Mouse (Mus musculus): ENCODE measurements around the gene Foxd4. TPM values are rescaled to one million over a fixed set of nuclear protein-coding genes. Genes with fewer than 3 reads are reported as not detected.

Gene Foxd4
- 2.3 and 2.7 TPM in 2 replicates for polyA plus RNA-seq (2015; fragmentation: Nextera tagmentation; extraction: Ambion mirVana)

GRCm38 (mm10) chr19:24900581-24901220 lies at the start of gene Foxd4:
Foxd4 (minus strand) TSS chr19:24901197.

GRCm38 (mm10) chr19:24875129-24875870 lies 25.7 kb downstream of the Foxd4 start, which contains the start of gene Gm10053:
Gm10053 (plus strand) TSS chr19:24875686.

GRCm38 (mm10) chr19:24861612-24862451 lies 39.2 kb downstream of the Foxd4 start, which contains the start of gene Pgm5:
Pgm5 (minus strand) TSS chr19:24861855.

Other genes with a start within 250 kb of the Foxd4 start
- gene Tmem252, start 227.2 kb downstream of the Foxd4 start, polyA plus RNA-seq (2015; fragmentation: Nextera tagmentation; extraction: Ambion mirVana) = 0.16 and 0.32 TPM in 2 replicates
- 0.26 and 0.46 TPM in 2 replicates for gene Pgm5, start 39.3 kb downstream of the Foxd4 start, polyA plus RNA-seq (2015; fragmentation: Nextera tagmentation; extraction: Ambion mirVana)
- 125 and 129 TPM in 2 replicates for gene Gm10053, start 25.5 kb downstream of the Foxd4 start, polyA plus RNA-seq (2015; fragmentation: Nextera tagmentation; extraction: Ambion mirVana)
- 12.4 and 14.3 TPM in 2 replicates for gene Cbwd1, start 60.4 kb upstream of the Foxd4 start, polyA plus RNA-seq (2015; fragmentation: Nextera tagmentation; extraction: Ambion mirVana)
- gene Dock8, start 98.3 kb upstream of the Foxd4 start, polyA plus RNA-seq (2015; fragmentation: Nextera tagmentation; extraction: Ambion mirVana) = 20.1 and 24.1 TPM in 2 replicates

Data from spleen, postnatal 0 days (tissue).